Mouse (Mus musculus) T-helper 17 cell (primary cell): ENCODE data around the gene Clip4.

Experiments
- in situ Hi-C, 2 experiments: fragments of 300-600 bp; cut with MboI, MseI; formaldehyde crosslinking; loops; 1 replicate in 1 of 2; 2 replicates in 1 of 2; pipeline ENCODE4 v1.15.1; 2025; ENCODE audit warnings: high pct_unique_total_duplicates in 2 of 2

Clip4 gene

GRCm38 (mm10) chr17:71791109-71791508, 22.8 kb downstream of the Clip4 start:
- in situ Hi-C loops, result no loop called here

- in situ Hi-C loops, result no loop called here
Observed at GRCm38 (mm10) chr17:71791622-71792021, 23.3 kb downstream of the Clip4 start.

GRCm38 (mm10) chr17:71795521-71796205, 27.4 kb downstream of the Clip4 start:
- in situ Hi-C loops, result no loop called here

GRCm38 (mm10) chr17:71803456-71803855, 35.2 kb downstream of the Clip4 start:
- in situ Hi-C loops, result no loop called here

GRCm38 (mm10) chr17:71803876-71804275, 35.6 kb downstream of the Clip4 start:
- in situ Hi-C loops, result no loop called here

- in situ Hi-C loops, result loop anchor here in 1 of 2 experiments (10.0 kb wide), 1 partner anchor 906 kb away; no protein-coding TSS in a partner anchor
Observed at GRCm38 (mm10) chr17:71811070-71811469, 42.8 kb downstream of the Clip4 start.

GRCm38 (mm10) chr17:71816136-71816864, 48.0 kb downstream of the Clip4 start:
- in situ Hi-C loops, result loop anchor here in 1 of 2 experiments (10.0 kb wide), 1 partner anchor 911 kb away; no protein-coding TSS in a partner anchor

- in situ Hi-C loops, result no loop called here
Observed at GRCm38 (mm10) chr17:71823622-71824306, 55.5 kb downstream of the Clip4 start.

- in situ Hi-C loops, result no loop called here
Observed at GRCm38 (mm10) chr17:71826603-71827002, 58.3 kb downstream of the Clip4 start.

- in situ Hi-C loops, result no loop called here
Observed at GRCm38 (mm10) chr17:71827627-71828026, 59.4 kb downstream of the Clip4 start.

GRCm38 (mm10) chr17:71828647-71829414, 60.6 kb downstream of the Clip4 start:
- in situ Hi-C loops, result no loop called here

- in situ Hi-C loops, result no loop called here
Observed at GRCm38 (mm10) chr17:71831960-71832359, 63.7 kb downstream of the Clip4 start.

- in situ Hi-C loops, result loop anchor here (5.0 to 25.0 kb wide), 2 partner anchors 190 to 725 kb away; partner anchors contain the start of gene Togaram2 (in 1 of the 2)
Observed at GRCm38 (mm10) chr17:71862184-71862583, 93.9 kb downstream of the Clip4 start.

- in situ Hi-C loops, result loop anchor here (5.0 to 25.0 kb wide), 2 partner anchors 191 to 726 kb away; partner anchors contain the start of gene Togaram2 (in 1 of the 2)
Observed at GRCm38 (mm10) chr17:71862895-71863294, 94.6 kb downstream of the Clip4 start.

- in situ Hi-C loops, result loop anchor here (5.0 to 25.0 kb wide), 2 partner anchors 192 to 727 kb away; partner anchors contain the start of gene Togaram2 (in 1 of the 2)
Observed at GRCm38 (mm10) chr17:71864039-71864438, 95.8 kb downstream of the Clip4 start.

GRCm38 (mm10) chr17:71865437-71865836, 97.2 kb downstream of the Clip4 start:
- in situ Hi-C loops, result loop anchor here in 1 of 2 experiments (25.0 kb wide), 1 partner anchor 728 kb away; no protein-coding TSS in a partner anchor

- in situ Hi-C loops, result loop anchor here in 1 of 2 experiments (25.0 kb wide), 1 partner anchor 731 kb away; no protein-coding TSS in a partner anchor
Observed at GRCm38 (mm10) chr17:71867892-71868291, 99.6 kb downstream of the Clip4 start.

GRCm38 (mm10) chr17:71868828-71869227, 100.6 kb downstream of the Clip4 start:
- in situ Hi-C loops, result loop anchor here in 1 of 2 experiments (25.0 kb wide), 1 partner anchor 732 kb away; no protein-coding TSS in a partner anchor

GRCm38 (mm10) chr17:71869372-71870231, 101.3 kb downstream of the Clip4 start:
- in situ Hi-C loops, result loop anchor here (5.0 to 25.0 kb wide), 3 partner anchors 177 to 732 kb away; no protein-coding TSS in a partner anchor

GRCm38 (mm10) chr17:71870232-71870621, 102.0 kb downstream of the Clip4 start:
- in situ Hi-C loops, result loop anchor here (5.0 to 25.0 kb wide), 3 partner anchors 178 to 733 kb away; no protein-coding TSS in a partner anchor
